Mouse (Mus musculus) retina, postnatal 1 day (tissue): ENCODE results near the gene Npepps.
A peak's percentile ranks its signal among the peaks of the same experiment; 100 is the strongest.
"Not testable (repeated sequence)": the region's sequence is repeated elsewhere in the genome, so short reads cannot be mapped to it uniquely, and the experiment has no call there.

Experiments
- DNase-seq: peaks from one replicate; pipeline ENCODE4 v3.0.0-alpha.2; 2012

Npepps gene

GRCm38 (mm10) chr11:97229396-97229795, 51.0 kb downstream of the Npepps start:
- DNase-seq, result no peak

- DNase-seq, result no peak
Observed at GRCm38 (mm10) chr11:97228985-97229384, 51.5 kb downstream of the Npepps start.

- no peak for DNase-seq
Observed at GRCm38 (mm10) chr11:97226131-97226530, 54.3 kb downstream of the Npepps start.

- DNase-seq, result no peak
Observed at GRCm38 (mm10) chr11:97223485-97223884, 57.0 kb downstream of the Npepps start.

GRCm38 (mm10) chr11:97221611-97222010, 58.8 kb downstream of the Npepps start:
- DNase-seq, result no peak

- DNase-seq, result no peak
Observed at GRCm38 (mm10) chr11:97220211-97220610, 60.2 kb downstream of the Npepps start.

GRCm38 (mm10) chr11:97214411-97214810, 66.0 kb downstream of the Npepps start:
- DNase-seq, result no peak

DNA sequence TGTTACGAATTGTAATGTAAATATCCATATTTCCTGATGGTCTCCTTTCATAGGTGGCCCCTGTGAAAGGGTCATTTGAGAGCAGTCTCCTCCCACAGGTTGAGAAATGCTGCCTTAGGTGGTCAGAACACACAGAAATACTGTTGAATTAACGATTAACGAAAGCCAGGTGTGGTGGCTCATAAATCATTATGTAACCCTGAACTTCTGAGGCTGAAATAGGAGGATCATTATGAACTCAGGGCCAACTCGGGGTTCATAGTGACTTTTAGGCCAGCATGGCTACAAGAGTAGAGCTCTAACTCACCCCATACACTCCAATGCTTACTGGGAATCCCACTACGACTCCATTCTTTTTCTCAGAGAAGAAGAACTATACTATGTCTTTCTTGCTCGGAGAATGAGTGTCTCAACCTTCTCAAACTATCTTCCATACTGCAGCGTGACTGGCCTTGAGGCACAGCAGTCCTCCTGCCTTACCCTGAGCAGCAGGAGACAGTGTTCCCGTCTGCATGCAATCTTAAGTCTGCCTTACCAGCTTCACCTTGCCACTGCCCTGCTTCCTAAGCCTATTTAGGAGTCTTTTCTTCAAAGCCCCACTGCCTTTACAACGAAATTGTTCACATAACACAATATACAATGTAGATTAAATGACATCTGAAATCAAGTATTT, 69.6 kb downstream of the Npepps start:
- DNase-seq, result no peak

DNA sequence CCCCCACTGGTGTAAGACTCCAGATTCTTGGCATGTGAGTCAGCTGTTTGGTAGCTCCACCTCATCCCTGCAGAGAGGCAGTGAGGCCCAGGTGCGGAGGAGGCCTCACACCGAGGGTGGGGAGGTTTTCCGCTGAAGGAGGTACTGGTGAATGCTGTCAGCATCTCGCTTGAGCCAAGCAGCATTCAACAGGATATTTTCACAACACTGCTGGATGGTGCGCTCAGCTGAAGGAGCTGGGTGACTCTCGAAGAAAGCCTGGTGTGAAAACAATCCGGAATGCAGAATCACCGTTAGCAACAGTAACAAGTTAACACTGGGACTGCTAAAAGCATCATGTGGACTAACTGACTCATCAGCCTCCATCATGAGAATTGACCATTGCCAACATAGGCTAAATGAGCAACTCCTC, 73.4 kb downstream of the Npepps start:
- no peak for DNase-seq

- no peak for DNase-seq
Observed at GRCm38 (mm10) chr11:97199519-97199918, 80.9 kb downstream of the Npepps start.

GRCm38 (mm10) chr11:97198601-97199000, 81.8 kb downstream of the Npepps start:
- DNase-seq, result peak; percentile 65

DNA sequence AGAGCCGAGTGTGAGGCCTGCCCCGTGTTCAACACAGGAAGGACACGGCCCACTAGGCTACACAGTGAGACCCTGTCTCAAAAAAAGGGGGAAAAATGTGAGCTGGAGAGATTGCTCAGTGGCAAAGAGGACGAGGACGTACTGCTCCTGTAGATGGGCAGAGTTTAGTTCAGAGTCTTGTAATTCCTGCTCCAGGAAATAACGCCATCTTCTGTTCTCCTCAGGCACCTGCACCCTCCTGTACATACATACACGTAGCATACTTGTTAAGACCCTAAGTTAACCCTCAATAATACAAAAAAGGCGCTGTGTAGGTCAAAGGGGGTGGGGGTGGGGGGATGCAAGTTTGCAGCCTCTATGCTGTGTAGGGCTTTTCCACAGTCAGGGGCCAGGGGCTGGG, 83.4 kb downstream of the Npepps start:
- no peak for DNase-seq

- DNase-seq, result no peak
Observed at GRCm38 (mm10) chr11:97196541-97196940, 83.9 kb downstream of the Npepps start.

DNA sequence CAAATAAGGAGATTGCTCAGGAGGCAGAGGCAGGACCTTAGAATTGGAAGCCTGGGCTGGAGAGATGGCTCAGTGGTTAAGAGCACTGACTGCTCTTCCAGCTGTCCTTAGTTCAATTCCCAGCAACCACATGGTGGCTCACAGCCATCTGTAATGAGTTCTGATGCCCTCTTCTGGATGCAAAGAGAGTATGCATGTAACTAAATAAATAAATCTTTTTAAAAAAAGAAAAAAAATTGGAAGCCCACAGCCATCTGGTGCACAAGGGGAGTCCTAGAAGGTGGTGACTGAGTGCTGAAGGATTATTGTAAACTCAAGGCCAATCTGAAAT, 87.9 kb downstream of the Npepps start:
- DNase-seq, result peak; percentile 20

- no peak for DNase-seq
Observed at GRCm38 (mm10) chr11:97191915-97192620, 88.4 kb downstream of the Npepps start.

DNA sequence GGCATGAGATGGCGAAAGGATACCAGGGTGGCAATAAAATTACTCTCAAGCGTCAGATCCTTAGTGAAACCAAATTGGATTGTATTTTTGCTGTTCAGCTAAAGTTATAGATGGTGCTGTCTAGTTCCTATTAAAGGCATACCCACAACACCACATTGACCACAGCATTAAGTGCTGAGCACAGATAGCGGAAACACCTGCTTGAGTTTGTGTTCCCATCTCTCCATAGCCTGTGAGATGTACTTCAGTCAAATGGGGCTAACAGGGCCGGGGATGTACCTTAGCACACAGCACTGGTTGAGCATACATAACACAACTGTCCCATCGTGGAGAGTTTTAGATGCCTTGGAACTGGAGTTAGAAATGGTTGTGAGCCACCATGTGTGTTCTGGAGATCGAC, 89.4 kb downstream of the Npepps start:
- no peak for DNase-seq

GRCm38 (mm10) chr11:97189645-97190044, 90.8 kb downstream of the Npepps start:
- not testable (repeated sequence) for DNase-seq

DNA sequence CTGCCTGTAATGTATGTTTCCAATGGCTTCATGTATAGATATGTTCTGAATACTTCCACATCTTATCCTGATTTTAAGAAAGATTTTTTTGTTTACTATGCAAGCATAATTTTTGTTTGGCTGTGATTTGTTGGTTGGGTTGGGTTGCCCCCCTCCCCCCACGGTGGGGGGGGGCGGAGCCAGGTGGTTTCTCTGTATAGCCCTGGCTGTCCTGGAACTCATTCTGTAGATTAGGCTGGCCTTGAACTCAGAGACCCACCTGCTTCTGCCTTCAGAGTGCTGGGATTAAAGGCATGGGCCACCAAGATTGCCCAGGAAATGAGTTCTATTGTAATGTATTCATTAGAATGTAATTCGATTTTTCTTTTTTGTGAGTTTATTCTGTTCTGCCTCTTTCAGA, 91.2 kb downstream of the Npepps start:
- DNase-seq, result no peak

GRCm38 (mm10) chr11:97188643-97188955, 91.8 kb downstream of the Npepps start:
- no peak for DNase-seq

DNA sequence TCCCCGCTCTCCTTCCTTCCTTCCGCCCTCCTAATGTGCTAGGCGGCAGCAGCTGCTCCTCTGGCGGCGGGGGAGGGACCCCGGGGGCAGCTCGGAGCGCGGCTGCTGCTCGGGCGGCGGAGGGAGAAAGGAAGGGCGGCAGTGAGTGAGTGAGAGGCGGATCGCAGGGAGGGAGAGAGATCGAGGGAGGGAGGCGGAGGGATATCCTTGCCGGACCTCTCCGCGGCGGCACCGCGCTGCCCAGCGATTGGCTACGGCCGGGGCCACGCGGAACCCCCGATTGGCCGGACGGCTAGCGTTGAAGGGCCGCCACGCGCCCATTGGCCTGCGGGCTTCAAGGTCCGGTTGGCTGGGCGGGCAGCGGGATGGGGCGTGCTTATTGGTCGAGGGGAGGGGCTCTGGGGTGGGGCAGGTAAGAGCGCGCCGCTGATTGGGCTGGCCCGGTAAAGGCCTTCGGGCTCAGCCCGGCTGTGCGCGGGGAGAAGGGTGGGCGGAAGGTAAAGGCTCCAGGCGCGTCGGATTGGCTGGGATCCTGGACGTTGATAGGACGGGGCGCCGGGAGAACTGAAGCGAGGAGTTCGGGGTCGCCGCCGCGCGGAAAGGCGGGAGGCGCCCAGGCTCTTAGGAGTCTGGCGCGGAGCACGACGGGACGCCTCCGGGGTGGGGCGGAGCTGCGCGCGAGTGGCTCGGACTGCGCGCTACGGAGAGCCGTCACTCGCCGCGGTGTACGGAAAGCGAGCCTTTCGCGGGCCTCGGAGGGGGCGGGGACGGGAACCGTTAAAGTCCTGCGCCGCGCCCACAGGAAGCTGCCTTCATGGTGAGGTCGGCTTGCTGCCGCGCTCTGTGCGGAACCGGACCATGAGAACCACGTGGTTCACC, 92.4 kb downstream of the Npepps start, which contains the start of gene Kpnb1:
TSS of gene Kpnb1 (minus strand) at position 118 of the 879 bp plus-strand sequence.
- peak; percentile 100 for DNase-seq

GRCm38 (mm10) chr11:97186947-97187763, 93.3 kb downstream of the Npepps start:
- DNase-seq, result peak; percentile 98

DNA sequence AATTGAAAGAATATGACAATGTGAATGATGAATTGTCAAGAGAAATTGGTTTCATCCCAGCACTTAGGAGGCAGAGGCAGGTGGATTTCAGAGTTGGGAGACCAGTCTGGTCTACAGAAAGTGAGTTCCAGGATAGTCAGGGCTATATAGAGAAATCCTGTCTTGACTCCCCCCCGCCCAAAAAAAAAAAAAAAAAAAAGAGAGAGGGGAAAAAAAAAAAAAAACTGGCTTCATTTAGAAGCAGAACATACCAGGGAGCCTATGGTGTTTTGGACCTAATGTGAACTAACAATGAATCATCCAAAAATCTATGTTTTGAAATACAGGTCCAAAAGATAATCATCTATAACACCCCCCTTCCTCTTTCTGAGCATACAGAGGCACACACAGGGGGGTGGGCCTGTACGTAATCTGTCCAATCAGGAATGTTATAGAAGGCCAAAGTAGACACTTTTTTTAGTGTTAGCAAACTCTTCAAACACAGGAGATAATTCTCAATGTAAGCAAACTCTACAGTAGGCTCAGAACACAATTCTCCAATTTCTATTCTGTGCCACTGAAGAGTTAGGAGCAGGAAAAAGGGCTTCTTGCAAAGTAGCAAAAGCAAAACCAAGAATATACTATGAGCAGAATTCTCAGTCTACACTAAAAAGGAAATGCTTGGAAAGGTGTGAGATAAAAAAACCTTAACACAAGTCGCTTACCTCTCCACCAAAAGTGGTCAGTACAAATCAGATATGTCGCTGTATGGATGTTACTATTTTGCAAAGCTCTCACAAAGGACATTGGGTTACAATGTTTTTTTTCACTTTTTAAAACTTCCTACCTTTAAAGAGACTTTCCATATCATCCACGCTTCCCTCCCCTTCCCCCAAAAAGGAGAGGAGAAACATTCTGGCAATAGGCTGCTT, 94.5 kb downstream of the Npepps start:
- no peak for DNase-seq
